ENCODE assay signal across 30 mouse cellular contexts in genomic region chr5:128194106-128194505, GRCm38 (mm10).
"Had no signal": no experiment of that assay in that cellular context is flagged by ENCODE, and none has a peak within 500 bp of the region (broad histone marks: within the 10 kb centered on the region; RNA-seq: fewer than 3 reads in every experiment).

No protein-coding gene starts in this region.

- H3K4me2 ChIP-seq: limb, embryonic 12.5 days; limb, embryonic 13.5 days; limb, embryonic 15.5 days; liver, embryonic 11.5 days; liver, embryonic 12.5 days; liver, embryonic 13.5 days; liver, embryonic 15.5 days; lung, embryonic 14.5 days; lung, embryonic 15.5 days; midbrain, embryonic 11.5 days; midbrain, embryonic 12.5 days; midbrain, embryonic 13.5 days had no signal

- H3K9ac ChIP-seq: limb, embryonic 12.5 days; limb, embryonic 13.5 days; limb, embryonic 15.5 days; liver, embryonic 12.5 days; liver, embryonic 13.5 days; liver, embryonic 14.5 days; liver, embryonic 15.5 days; liver, postnatal 0 days; lung, embryonic 14.5 days; lung, embryonic 15.5 days; midbrain, embryonic 12.5 days; midbrain, embryonic 13.5 days had no signal

- DNase-seq: left cerebral cortex, postnatal 4 days; liver; liver, embryonic 13.5 days; liver, postnatal 0 days; lung, adult 18-20 months; lung, adult 2 months; lung, embryonic 14.5 days; lung, postnatal 10 days; lung, postnatal 14 days; lung, postnatal 36 days; lung, postnatal 4 days had no signal

- H3K36me3 ChIP-seq: limb, embryonic 10.5 days; limb, embryonic 12.5 days; limb, embryonic 13.5 days; limb, embryonic 15.5 days; liver, embryonic 12.5 days; liver, embryonic 13.5 days; liver, embryonic 15.5 days; lung, embryonic 15.5 days; midbrain, embryonic 10.5 days; midbrain, embryonic 12.5 days; midbrain, embryonic 13.5 days had no signal

- ATAC-seq: liver, embryonic 12.5 days; liver, postnatal 0 days; lung, postnatal 0 days; midbrain, embryonic 13.5 days; midbrain, embryonic 16.5 days had no signal

- H3K9me3 ChIP-seq: limb, embryonic 10.5 days; limb, embryonic 12.5 days; limb, embryonic 13.5 days; limb, embryonic 15.5 days; lung, embryonic 15.5 days; midbrain, embryonic 10.5 days; midbrain, embryonic 12.5 days; midbrain, embryonic 13.5 days had no signal

- H3K27me3 ChIP-seq: limb, embryonic 12.5 days; limb, embryonic 13.5 days; limb, embryonic 15.5 days; liver, embryonic 12.5 days; liver, embryonic 13.5 days; liver, embryonic 15.5 days; lung, embryonic 15.5 days; megakaryocyte, embryonic 14.5 days; midbrain, embryonic 12.5 days; midbrain, embryonic 13.5 days had no signal

- H3K4me3 ChIP-seq: left cerebral cortex, adult 2 months; limb, embryonic 10.5 days; limb, embryonic 12.5 days; limb, embryonic 13.5 days; limb, embryonic 15.5 days; liver, embryonic 12.5 days; liver, embryonic 13.5 days; liver, embryonic 15.5 days; lung, embryonic 15.5 days; megakaryocyte, embryonic 14.5 days; midbrain, embryonic 10.5 days; midbrain, embryonic 12.5 days; midbrain, embryonic 13.5 days; myocyte had no signal

- H3K27ac ChIP-seq: left cerebral cortex, adult 2 months; limb, embryonic 10.5 days; limb, embryonic 12.5 days; limb, embryonic 13.5 days; limb, embryonic 15.5 days; liver, embryonic 12.5 days; liver, embryonic 13.5 days; liver, embryonic 14.5 days; liver, embryonic 15.5 days; lung, embryonic 15.5 days; macrophage; midbrain, embryonic 10.5 days; midbrain, embryonic 12.5 days; midbrain, embryonic 13.5 days had no signal

- H3K4me1 ChIP-seq: liver, embryonic 12.5 days; liver, embryonic 13.5 days; liver, embryonic 15.5 days; lung, embryonic 15.5 days; megakaryocyte, embryonic 14.5 days; midbrain, embryonic 10.5 days; midbrain, embryonic 12.5 days had no signal
